Mouse (Mus musculus) forebrain, embryonic 16.5 days (tissue): Measurements from ENCODE around the gene Crebbp. TPM values are rescaled to one million over a fixed set of nuclear protein-coding genes. Genes with fewer than 3 reads are reported as not detected.

ENCODE experiments used
- ATAC-seq: fragments of 200-750 bp; cut with Nextera tagmentation; 2 replicates; pipeline ENCODE4 v1.8.0; 2017; ENCODE audit warnings: mild to moderate bottlenecking, moderate library complexity
- H3K27ac ChIP-seq: fragments of 300-500 bp; sonication (generic); 2 replicates; pipeline ENCODE4 v1.5.1; 2014; ENCODE audit warnings: low read length, control low read depth
- H3K27me3 ChIP-seq: fragments of 300-500 bp; sonication (generic); replicated peaks from 2 replicates; pipeline ENCODE4 v1.6.1; 2014; ENCODE audit warnings: low read length; ENCODE audit not compliant: control insufficient read depth, insufficient read depth
- H3K36me3 ChIP-seq: fragments of 300-500 bp; sonication (generic); 2 replicates; pipeline ENCODE4 v1.6.1; 2014; ENCODE audit not compliant: control insufficient read depth, insufficient read depth
- H3K4me1 ChIP-seq: fragments of 300-500 bp; sonication (generic); replicated peaks from 2 replicates; pipeline ENCODE4 v1.6.1; 2014; ENCODE audit warnings: low read length; ENCODE audit not compliant: control insufficient read depth, insufficient read depth
- H3K4me2 ChIP-seq: fragments of 300-500 bp; sonication (generic); 2 replicates; pipeline ENCODE4 v1.6.1; 2014; ENCODE audit warnings: mild to moderate bottlenecking, low read length, control low read depth
- H3K4me3 ChIP-seq: fragments of 300-500 bp; sonication (generic); replicated peaks from 2 replicates; pipeline ENCODE4 v1.5.1; 2014; ENCODE audit warnings: mild to moderate bottlenecking, low read length, control low read depth
- H3K9ac ChIP-seq: fragments of 300-500 bp; sonication (generic); replicated peaks from 2 replicates; pipeline ENCODE4 v1.6.1; 2014; ENCODE audit warnings: low read depth, low read length, control low read depth
- H3K9me3 ChIP-seq: fragments of 300-500 bp; sonication (generic); 2 replicates; pipeline ENCODE4 v1.6.1; 2016; ENCODE audit warnings: low read length; ENCODE audit not compliant: control insufficient read depth
- WGBS: fragments of 180-500 bp; shearing (Covaris S2); extraction: QIAGEN DNeasy Blood & Tissue Kit; methylation state at CpG from one replicate; pipeline ENCODE4 v1.1.7; 2014; 5-methylcytosine and 5-hydroxymethylcytosine counted together
- polyA plus RNA-seq: library from polyadenylated mRNA; unstranded; fragments of >200 nt; fragmentation: Nextera tagmentation; extraction: Ambion mirVana; gene quantifications from 2 replicates; pipeline ENCODE4 v1.2.1, GENCODE M21; 2015

The Crebbp gene
- polyA plus RNA-seq, 1 experiment from 2014 or later: 47.4 TPM

GRCm38 (mm10) chr16:4169530-4169929 lies 44.3 kb downstream of the Crebbp start:
- 56% methylated on average over 3 of the region's 3 CpGs for WGBS
- H3K4me1 ChIP-seq: no peaks in the 10 kb centered on the region; the same call in 1 of the 2 replicates
- no peaks in the 10 kb centered on the region for H3K27me3 ChIP-seq
- no peaks in the 10 kb centered on the region for H3K9me3 ChIP-seq
- H3K36me3 ChIP-seq: no peaks in the 10 kb centered on the region
- no peak overlapping the region for H3K27ac ChIP-seq
- no peak for ATAC-seq
- no peak overlapping the region for H3K9ac ChIP-seq
- no peak overlapping the region for H3K4me2 ChIP-seq
- no peak overlapping the region for H3K4me3 ChIP-seq

- H3K4me3 ChIP-seq: no peak overlapping the region
- no peaks in the 10 kb centered on the region for H3K36me3 ChIP-seq
- no peak overlapping the region for H3K27ac ChIP-seq
- H3K9ac ChIP-seq: no peak overlapping the region
- no peaks in the 10 kb centered on the region for H3K9me3 ChIP-seq
- no peak for ATAC-seq
- H3K4me1 ChIP-seq: no peaks in the 10 kb centered on the region; the same call in 1 of the 2 replicates
- H3K4me2 ChIP-seq: no peak overlapping the region
- H3K27me3 ChIP-seq: no peaks in the 10 kb centered on the region
- WGBS: 97% methylated on average over 1 of the region's 1 CpGs
These were observed 45.3 kb downstream of the Crebbp start for GRCm38 (mm10) chr16:4168476-4168875.

- ATAC-seq: peak; percentile 70
- H3K9me3 ChIP-seq: no peaks in the 10 kb centered on the region
- H3K36me3 ChIP-seq: no peaks in the 10 kb centered on the region
- no peak overlapping the region for H3K9ac ChIP-seq
- no peak overlapping the region for H3K4me3 ChIP-seq
- peak overlapping the region; percentile 53; the same call in 1 of the 2 replicates for H3K27ac ChIP-seq
- H3K27me3 ChIP-seq: no peaks in the 10 kb centered on the region
- peaks cover 23% of the 10 kb centered on the region for H3K4me1 ChIP-seq
- H3K4me2 ChIP-seq: no peak overlapping the region
These were observed 52.9 kb downstream of the Crebbp start for GRCm38 (mm10) chr16:4160898-4161247.

- no peaks in the 10 kb centered on the region for H3K36me3 ChIP-seq
- no peak overlapping the region for H3K4me2 ChIP-seq
- H3K27ac ChIP-seq: no peak overlapping the region
- peak; percentile 83 for ATAC-seq
- H3K4me1 ChIP-seq: peaks cover 23% of the 10 kb centered on the region
- H3K4me3 ChIP-seq: no peak overlapping the region
- no peaks in the 10 kb centered on the region for H3K9me3 ChIP-seq
- 72% methylated on average over 4 of the region's 4 CpGs for WGBS
- no peak overlapping the region for H3K9ac ChIP-seq
- H3K27me3 ChIP-seq: no peaks in the 10 kb centered on the region
These were observed 53.4 kb downstream of the Crebbp start for GRCm38 (mm10) chr16:4160246-4160897.

GRCm38 (mm10) chr16:4153121-4153520 lies 60.7 kb downstream of the Crebbp start:
- peaks cover 4% of the 10 kb centered on the region for H3K36me3 ChIP-seq
- H3K9me3 ChIP-seq: no peaks in the 10 kb centered on the region
- 92% methylated on average over 1 of the region's 1 CpGs for WGBS
- no peak overlapping the region for H3K9ac ChIP-seq
- H3K4me3 ChIP-seq: no peak overlapping the region
- H3K4me2 ChIP-seq: no peak overlapping the region
- peaks cover 6% of the 10 kb centered on the region for H3K4me1 ChIP-seq
- H3K27me3 ChIP-seq: no peaks in the 10 kb centered on the region
- no peak for ATAC-seq
- H3K27ac ChIP-seq: no peak overlapping the region

- WGBS: 74% methylated on average over 6 of the region's 6 CpGs
These were observed 75.3 kb downstream of the Crebbp start for GRCm38 (mm10) chr16:4138541-4138940.

GRCm38 (mm10) chr16:4133754-4134153 lies 80.0 kb downstream of the Crebbp start:
- Histone ChIP-seq H3K9me3 (no peaks in the 10 kb centered on the region), H3K4me2 (no peak overlapping the region), H3K4me1 (no peaks in the 10 kb centered on the region), H3K27me3 (no peaks in the 10 kb centered on the region), H3K9ac (no peak overlapping the region), H3K27ac (no peak overlapping the region), H3K4me3 (no peak overlapping the region), H3K36me3 (peaks cover 10% of the 10 kb centered on the region)
- 97% methylated on average over 1 of the region's 1 CpGs for WGBS
- no peak for ATAC-seq

More at GRCm38 (mm10) chr16:4138541-4138940, 75.3 kb downstream of the Crebbp start:
- H3K4me1 ChIP-seq: peaks cover 3% of the 10 kb centered on the region; the same call in 1 of the 2 replicates
- H3K27me3 ChIP-seq: no peaks in the 10 kb centered on the region
- no peak overlapping the region for H3K27ac ChIP-seq
- H3K36me3 ChIP-seq: peaks cover 8% of the 10 kb centered on the region
- no peak overlapping the region for H3K4me3 ChIP-seq
- H3K4me2 ChIP-seq: no peak overlapping the region
- H3K9me3 ChIP-seq: no peaks in the 10 kb centered on the region
- no peak overlapping the region for H3K9ac ChIP-seq
- ATAC-seq: no peak

- Histone ChIP-seq H3K9ac (no peak overlapping the region), H3K4me2 (no peak overlapping the region), H3K36me3 (peaks cover 21% of the 10 kb centered on the region), H3K4me3 (no peak overlapping the region), H3K27me3 (no peaks in the 10 kb centered on the region), H3K27ac (no peak overlapping the region), H3K4me1 (no peaks in the 10 kb centered on the region), H3K9me3 (no peaks in the 10 kb centered on the region)
- 87% methylated on average over 1 of the region's 1 CpGs for WGBS
- ATAC-seq: no peak
These were observed 84.9 kb downstream of the Crebbp start for GRCm38 (mm10) chr16:4128894-4129293.

GRCm38 (mm10) chr16:4117072-4117471 lies 96.7 kb downstream of the Crebbp start:
- no peak overlapping the region for H3K4me3 ChIP-seq
- no peaks in the 10 kb centered on the region for H3K9me3 ChIP-seq
- H3K36me3 ChIP-seq: peaks cover 50% of the 10 kb centered on the region
- WGBS: 94% methylated on average over 4 of the region's 4 CpGs
- H3K4me1 ChIP-seq: no peaks in the 10 kb centered on the region
- H3K4me2 ChIP-seq: no peak overlapping the region
- H3K27ac ChIP-seq: no peak overlapping the region
- H3K27me3 ChIP-seq: no peaks in the 10 kb centered on the region
- no peak overlapping the region for H3K9ac ChIP-seq
- ATAC-seq: no peak

GRCm38 (mm10) chr16:4100374-4100773 lies 113.4 kb downstream of the Crebbp start:
- H3K27ac ChIP-seq: no peak overlapping the region
- no peaks in the 10 kb centered on the region for H3K4me1 ChIP-seq
- no peak overlapping the region for H3K4me3 ChIP-seq
- ATAC-seq: no peak
- no peak overlapping the region for H3K9ac ChIP-seq
- no peaks in the 10 kb centered on the region for H3K27me3 ChIP-seq
- peaks cover 22% of the 10 kb centered on the region; the same call in 1 of the 2 replicates for H3K36me3 ChIP-seq
- WGBS: 92% methylated on average over 2 of the region's 2 CpGs
- H3K9me3 ChIP-seq: no peaks in the 10 kb centered on the region
- no peak overlapping the region for H3K4me2 ChIP-seq
